Mouse (Mus musculus) gastrocnemius, adult 8-10 months (tissue): ENCODE results near the gene Cbx7. TPM values are rescaled to one million over a fixed set of nuclear protein-coding genes. Genes with fewer than 3 reads are reported as not detected.
"Not testable (repeated sequence)": the region's sequence is repeated elsewhere in the genome, so short reads cannot be mapped to it uniquely, and the experiment has no call there.

ENCODE experiments used
- DNase-seq, 2 experiments: peaks; one replicate each; pipeline ENCODE4 v3.0.0; 2022; ENCODE audit warnings: low spot score in 2 of 2
- total RNA-seq, 4 experiments: library from RNA; stranded (reverse); gene quantifications; 2 replicates each; pipeline ENCODE4 v1.2.4; 2022

The Cbx7 gene
- total RNA-seq, 4 experiments from 2014 or later, result 19.1 to 26.4 (median 20.8) TPM

- DNase-seq, result no peak
These were observed 20.5 kb downstream of the Cbx7 start for GRCm38 (mm10) chr15:79950250-79951025.

DNA sequence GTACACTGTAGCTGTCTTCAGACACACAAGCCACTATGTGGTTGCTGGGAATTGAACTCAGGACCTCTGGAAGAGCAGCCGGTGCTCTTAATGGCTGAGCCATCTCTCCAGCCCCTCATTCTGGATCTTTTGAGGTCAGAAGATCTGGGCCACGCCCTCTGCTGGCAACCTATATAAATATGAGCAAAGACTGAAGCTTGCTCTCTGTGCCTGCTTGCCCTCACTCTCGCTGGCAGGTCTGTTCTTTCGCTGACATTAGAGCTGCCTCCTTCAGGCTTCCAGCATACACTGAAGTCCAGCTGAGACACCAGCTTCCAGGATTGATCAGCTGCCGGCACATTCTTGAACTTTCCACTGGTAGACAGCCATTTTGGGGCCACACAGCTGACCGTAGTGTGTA is 23.2 kb downstream of the Cbx7 start:
- no peak for DNase-seq

DNA sequence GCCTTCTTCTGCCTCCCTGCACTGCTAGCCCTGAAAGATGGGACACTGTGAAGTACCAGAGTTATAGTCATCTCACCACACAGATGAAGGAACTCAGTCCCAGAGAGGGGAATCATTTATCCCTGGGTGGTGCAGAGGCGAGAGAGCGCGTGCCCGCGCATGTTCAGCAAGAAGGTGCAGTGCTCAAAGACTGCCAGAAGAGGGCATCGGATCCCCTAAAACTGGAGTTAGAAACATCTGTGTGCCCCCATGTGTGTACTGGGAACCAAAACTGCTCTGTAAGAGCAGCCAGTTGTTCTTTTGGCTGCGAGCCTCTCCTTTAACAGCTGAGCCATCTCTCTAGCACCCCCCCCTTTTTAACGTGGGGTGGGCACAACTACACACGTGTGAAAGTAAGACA is 24.1 kb downstream of the Cbx7 start:
- no peak for DNase-seq

DNA sequence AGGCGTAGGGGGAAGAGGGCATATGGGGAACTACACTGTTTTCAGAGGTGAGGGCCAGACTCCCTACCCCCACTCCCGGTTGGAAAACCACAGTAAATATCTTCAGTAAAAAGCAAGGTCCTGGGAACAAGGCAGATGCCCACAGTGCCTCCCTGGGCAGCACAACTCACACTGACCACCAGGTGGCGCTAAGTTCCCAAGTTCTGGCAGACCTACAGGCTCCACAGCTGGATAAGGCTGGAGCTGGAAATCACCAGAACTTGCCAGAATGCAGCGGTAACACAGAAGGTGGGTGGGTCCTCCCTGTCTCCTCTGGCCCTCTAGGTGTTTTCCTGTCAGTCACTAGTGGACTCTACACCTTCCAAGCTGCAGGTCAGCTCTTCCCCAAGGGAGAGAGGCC is 24.9 kb downstream of the Cbx7 start:
- DNase-seq, result peak; percentile 76 to 80

- peak in 1 of 2 experiments; percentile 72 for DNase-seq
These were observed 26.0 kb downstream of the Cbx7 start for GRCm38 (mm10) chr15:79944948-79945347.

DNA sequence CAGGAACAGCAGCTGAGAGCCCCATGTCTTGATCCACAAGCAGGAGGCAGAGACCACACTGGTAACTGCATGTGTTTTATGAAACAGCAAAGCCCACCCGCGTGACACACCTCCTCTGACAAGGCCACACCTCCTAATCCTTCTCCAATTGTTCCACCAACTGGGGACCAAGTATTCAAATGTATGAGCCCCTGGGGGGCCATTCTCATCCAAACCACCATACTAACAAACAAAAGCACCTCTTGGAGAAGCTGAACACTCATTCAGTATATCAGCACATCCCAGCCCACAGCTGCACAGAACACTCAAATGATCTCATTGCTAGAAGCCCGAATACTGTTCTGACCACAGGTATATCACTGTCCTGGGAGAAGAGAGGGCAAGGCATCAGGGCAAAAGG is 27.3 kb downstream of the Cbx7 start:
- no peak for DNase-seq

DNA sequence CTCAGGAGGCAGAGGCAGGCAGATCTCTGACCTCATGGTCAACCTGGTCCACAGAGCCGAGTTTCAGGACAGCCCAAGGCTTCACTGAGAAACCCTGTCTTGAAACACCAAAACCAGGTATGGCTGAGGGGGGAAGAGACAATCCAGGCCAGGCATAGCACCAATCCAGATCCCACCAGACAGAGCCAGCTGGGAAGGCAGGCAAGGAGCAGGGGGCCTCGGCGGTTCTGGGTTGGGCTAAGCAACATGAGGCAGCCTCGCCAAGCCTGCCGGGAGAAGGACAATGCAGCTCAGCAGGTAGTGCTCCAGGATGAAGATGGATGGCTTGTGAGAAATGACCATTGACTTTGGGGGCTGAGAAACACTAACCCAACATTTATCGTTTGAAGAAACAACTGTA is 28.4 kb downstream of the Cbx7 start:
- no peak for DNase-seq

GRCm38 (mm10) chr15:79940932-79941331 is 30.0 kb downstream of the Cbx7 start:
- DNase-seq, result no peak

DNA sequence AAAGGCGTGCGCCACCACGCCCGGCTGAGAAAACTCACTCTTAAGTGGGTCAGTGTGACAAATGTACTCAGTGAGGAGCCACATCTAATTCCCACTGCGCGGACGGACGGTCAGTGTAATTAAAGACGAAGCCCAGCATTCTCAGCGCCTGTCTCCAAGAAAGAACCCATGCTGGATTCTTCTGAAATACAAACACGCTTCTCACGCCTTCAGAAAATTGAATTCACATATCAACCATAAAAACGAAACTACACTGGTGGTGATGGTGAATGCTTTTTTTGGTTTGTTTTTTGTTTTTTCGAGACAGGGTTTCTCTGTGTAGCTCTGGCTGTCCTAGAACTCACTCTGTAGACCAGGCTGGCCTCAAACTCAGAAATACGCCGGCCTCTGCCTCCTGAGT is 31.0 kb downstream of the Cbx7 start:
- no peak for DNase-seq

DNA sequence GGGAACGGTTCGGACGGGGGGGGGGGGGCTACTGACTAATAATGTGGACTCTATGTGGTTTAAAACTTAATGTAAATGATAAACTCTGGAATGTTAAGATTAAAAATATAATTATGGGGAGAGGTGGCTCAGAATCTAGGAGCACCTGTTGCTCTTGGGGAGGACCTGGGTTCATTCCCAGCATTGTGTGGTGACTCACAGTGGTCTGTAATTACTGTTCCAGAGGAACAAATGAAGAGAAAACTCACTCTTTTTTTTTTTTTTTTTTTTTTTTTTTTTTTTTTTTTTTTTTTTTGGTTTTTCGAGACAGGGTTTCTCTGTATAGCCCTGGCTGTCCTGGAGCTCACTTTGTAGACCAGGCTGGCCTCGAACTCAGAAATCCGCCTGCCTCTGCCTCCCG is 31.4 kb downstream of the Cbx7 start:
- DNase-seq, result not testable (repeated sequence)

DNA sequence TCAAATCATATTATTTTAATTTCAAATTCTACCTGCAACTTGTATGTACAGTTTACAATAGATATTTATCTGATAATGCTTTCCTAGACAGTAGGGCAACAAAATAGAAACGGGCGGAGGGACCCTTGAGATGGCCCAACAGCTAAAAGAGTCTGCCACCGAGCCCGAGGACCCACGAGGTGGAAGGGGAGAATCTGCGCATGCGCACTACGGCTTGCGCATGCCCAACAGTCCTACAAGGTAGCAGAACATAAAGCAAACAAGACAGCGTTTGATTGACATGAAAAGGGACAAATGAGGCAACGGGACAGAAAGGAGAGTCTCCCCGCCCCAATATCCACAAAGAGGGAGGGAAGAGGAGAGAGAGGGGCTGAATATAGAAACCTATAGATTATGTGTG is 31.9 kb downstream of the Cbx7 start:
- DNase-seq, result no peak

DNA sequence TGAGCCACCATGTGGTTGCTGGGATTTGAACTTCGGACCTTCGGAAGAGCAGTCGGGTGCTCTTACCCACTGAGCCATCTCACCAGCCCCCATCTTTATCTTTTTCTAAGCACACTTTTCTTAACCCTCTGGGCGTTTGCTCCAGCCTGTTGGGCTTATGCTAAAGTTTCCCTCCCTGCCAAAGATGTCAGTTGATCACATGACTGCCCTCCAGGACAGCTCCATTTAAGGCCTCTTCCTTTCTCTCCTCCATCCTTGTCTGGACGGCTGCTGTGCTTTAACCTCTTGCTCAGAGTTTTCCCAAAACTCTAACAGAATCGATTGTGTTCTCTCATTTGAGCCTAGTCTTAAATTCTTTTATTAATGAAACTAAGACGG is 34.6 kb downstream of the Cbx7 start:
- DNase-seq, result no peak

GRCm38 (mm10) chr15:79935654-79936373 is 35.1 kb downstream of the Cbx7 start:
- DNase-seq, result no peak

GRCm38 (mm10) chr15:79934776-79935175 is 36.1 kb downstream of the Cbx7 start:
- DNase-seq, result no peak

GRCm38 (mm10) chr15:79933670-79934514 is 37.0 kb downstream of the Cbx7 start:
- DNase-seq, result no peak

GRCm38 (mm10) chr15:79933052-79933669 is 37.8 kb downstream of the Cbx7 start:
- no peak for DNase-seq

- peak; percentile 91 to 93 for DNase-seq
These were observed 38.5 kb downstream of the Cbx7 start for GRCm38 (mm10) chr15:79932323-79932987.

DNA sequence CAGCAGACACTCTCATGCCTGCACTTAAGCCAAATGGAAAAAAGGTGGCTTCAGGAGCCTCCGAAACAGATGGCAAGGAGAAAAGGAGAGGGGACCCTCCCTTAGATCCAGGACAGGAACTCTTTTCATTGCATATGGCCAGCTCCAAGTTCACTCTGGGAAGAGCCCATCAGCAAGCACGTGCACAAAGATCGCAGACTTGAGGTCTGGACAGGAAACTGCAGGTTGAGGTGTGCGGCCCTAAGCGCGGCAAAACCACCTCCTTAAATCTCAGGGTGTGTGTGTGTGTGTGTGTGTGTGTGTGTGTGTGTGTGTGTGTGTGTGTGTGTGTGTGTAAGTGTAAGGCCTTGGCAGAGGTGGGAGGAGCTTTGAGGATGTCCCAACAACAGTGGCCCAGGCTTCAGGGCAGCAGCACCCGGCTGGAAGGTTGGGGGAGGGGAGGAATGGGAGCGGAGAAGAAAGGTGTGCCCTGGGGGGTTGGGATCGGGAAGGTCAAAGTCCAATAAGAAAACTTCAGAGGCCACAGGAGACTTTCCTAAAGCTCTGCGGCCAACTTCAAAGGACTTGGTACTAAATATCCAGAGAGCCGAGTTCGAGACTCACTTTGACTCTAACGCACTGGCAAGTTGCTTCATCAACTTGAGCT is 39.3 kb downstream of the Cbx7 start:
- no peak for DNase-seq

DNA sequence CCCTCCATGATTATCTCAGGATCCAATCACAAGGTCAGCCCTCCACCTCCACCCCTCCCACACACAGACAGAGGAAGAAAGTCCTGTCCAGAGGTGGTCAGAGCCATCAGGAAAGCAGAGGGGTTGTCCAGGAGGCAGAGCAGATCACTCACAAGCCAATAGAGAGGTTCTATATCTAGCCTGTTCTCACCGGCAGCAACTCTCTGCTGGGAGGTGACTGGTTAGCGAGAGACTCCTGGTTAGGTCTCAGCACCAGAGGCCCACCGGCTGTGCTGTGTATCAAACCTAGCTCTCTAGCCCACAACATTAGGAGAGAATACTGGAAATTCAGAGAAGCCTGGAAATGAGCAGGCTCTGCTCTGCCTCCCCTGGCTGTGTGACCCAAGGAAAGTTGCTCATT is 41.2 kb downstream of the Cbx7 start:
- no peak for DNase-seq

DNA sequence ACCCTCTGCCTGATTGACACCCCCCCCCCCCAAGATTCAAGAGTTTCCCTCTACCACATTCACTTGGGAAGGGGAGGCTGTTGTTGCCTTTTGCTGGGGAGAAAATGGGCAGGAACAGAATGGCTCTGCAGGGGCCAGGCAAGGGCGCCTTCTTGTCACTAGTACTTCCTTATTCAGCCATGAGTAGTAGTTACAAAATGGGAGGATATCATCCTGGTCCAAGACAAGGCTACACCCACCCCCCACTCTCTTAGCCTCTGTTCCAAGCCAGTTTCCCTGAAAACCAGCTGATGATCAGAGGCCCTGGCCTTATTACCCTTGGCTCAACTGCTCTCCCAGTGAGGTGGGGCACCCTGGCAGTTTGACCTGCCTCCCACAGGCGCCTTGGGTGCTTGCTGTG is 42.2 kb downstream of the Cbx7 start:
- DNase-seq, result no peak

DNA sequence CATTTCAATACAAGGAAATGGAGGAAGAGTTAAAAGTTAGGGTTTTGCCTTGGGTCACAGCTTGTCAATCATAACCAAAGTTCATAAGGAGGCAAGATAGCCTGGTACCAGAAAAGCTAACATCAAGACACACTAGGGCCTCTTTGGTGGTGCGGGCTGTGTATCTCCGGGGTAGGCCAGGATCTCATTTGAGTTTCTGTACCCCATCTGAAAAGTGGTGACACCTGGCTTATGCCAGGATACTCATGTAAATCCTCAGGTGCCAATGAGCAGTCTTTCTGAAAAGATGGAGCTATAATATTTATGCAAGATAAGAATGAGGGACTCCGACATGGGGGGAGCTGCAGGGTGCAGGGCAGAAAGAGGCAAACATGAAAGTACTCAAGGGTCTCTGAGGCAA is 42.6 kb downstream of the Cbx7 start:
- DNase-seq, result no peak
